Mouse (Mus musculus): ENCODE data around the gene Pcbp1. TPM values are rescaled to one million over a fixed set of nuclear protein-coding genes. Genes with fewer than 3 reads are reported as not detected.

The Pcbp1 gene
- total and polyA plus RNA-seq, 2 experiments from 2014 or later: 49.3 to 340 TPM

DNA sequence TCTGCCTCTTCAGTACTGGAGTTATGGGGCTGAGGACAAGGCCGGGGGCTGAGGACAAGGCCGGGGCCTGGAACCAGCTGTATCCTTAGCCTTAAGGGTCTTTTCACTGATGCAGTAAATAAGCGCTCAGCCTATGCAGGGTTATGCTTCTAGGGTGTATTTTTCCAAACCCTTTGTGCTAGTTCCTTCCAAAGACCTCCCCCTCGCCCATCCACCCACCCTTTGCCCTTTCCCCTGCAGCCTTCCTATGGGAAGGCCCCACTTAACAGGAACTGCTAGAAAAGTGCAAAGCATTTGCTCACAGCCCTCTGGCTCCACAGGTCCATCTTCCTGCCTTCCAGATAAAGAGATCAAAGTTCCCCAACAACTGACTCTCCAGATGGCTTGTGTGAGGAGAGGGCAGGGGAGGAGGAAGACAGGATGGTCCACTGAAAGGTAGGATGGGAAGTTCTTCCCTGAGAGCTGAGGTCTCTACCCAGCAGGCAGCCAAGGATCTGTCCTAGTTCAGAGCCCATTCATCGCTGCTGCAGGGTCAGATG is 26.5 kb downstream of the Pcbp1 start:
- no peak for ATAC-seq
- H3K4me3 ChIP-seq (ENCODE audit: low read depth, low read length): no peak overlapping the region
- 72% methylated on average over 5 of the region's 5 CpGs for WGBS
- no peak for DNase-seq
- TF ChIP-seq CTCF (IDR thresholded peaks at IDR 0.05; ENCODE audit: low read depth): no peak
- no peaks in the 10 kb centered on the region for H3K4me1 ChIP-seq (ENCODE audit: insufficient read depth)
- no peak overlapping the region for H3K27ac ChIP-seq (ENCODE audit: low read depth, low read length)
- H3K36me3 ChIP-seq (ENCODE audit: insufficient read depth): no peaks in the 10 kb centered on the region
- no peaks in the 10 kb centered on the region for H3K27me3 ChIP-seq (ENCODE audit: insufficient read depth, low read length)
- H3K4me2 ChIP-seq (ENCODE audit: low read depth): no peak overlapping the region
- no peak overlapping the region for H3K9ac ChIP-seq
- no peaks in the 10 kb centered on the region for H3K9me3 ChIP-seq (ENCODE audit: low read length)

- no peak for DNase-seq
- Histone ChIP-seq H3K27ac (ENCODE audit: low read depth, low read length) (no peak overlapping the region), H3K4me2 (ENCODE audit: low read depth) (no peak overlapping the region), H3K9me3 (ENCODE audit: low read length) (no peaks in the 10 kb centered on the region), H3K27me3 (ENCODE audit: insufficient read depth, low read length) (no peaks in the 10 kb centered on the region), H3K9ac (no peak overlapping the region), H3K36me3 (ENCODE audit: insufficient read depth) (no peaks in the 10 kb centered on the region), H3K4me1 (ENCODE audit: insufficient read depth) (no peaks in the 10 kb centered on the region), H3K4me3 (ENCODE audit: low read depth, low read length) (no peak overlapping the region)
- no peak for ATAC-seq
- 72% methylated on average over 11 of the region's 11 CpGs for whole genome bisulfite sequencing
- TF ChIP-seq CTCF (IDR thresholded peaks at IDR 0.05; ENCODE audit: low read depth): no peak
These were observed 28.0 kb downstream of the Pcbp1 start for GRCm38 (mm10) chr6:86497942-86498732.

- Histone ChIP-seq H3K9ac (no peak overlapping the region), H3K4me1 (ENCODE audit: insufficient read depth) (no peaks in the 10 kb centered on the region), H3K27me3 (ENCODE audit: insufficient read depth, low read length) (no peaks in the 10 kb centered on the region), H3K4me3 (ENCODE audit: low read depth, low read length) (no peak overlapping the region), H3K27ac (ENCODE audit: low read depth, low read length) (no peak overlapping the region; the same call in 1 of the 2 replicates), H3K4me2 (ENCODE audit: low read depth) (no peak overlapping the region), H3K36me3 (ENCODE audit: insufficient read depth) (no peaks in the 10 kb centered on the region), H3K9me3 (ENCODE audit: low read length) (no peaks in the 10 kb centered on the region)
- DNase-seq: no peak
- no peak for ATAC-seq
- no peak for TF ChIP-seq CTCF (IDR thresholded peaks at IDR 0.05; ENCODE audit: low read depth)
- 34% methylated on average over 13 of the region's 13 CpGs for WGBS
These were observed 28.9 kb downstream of the Pcbp1 start for GRCm38 (mm10) chr6:86497071-86497815.

GRCm38 (mm10) chr6:86496585-86496984 is 29.5 kb downstream of the Pcbp1 start:
- no peak overlapping the region for H3K4me2 ChIP-seq (ENCODE audit: low read depth)
- TF ChIP-seq CTCF (IDR thresholded peaks at IDR 0.05; ENCODE audit: low read depth): no peak
- no peak overlapping the region for H3K9ac ChIP-seq
- no peaks in the 10 kb centered on the region for H3K36me3 ChIP-seq (ENCODE audit: insufficient read depth)
- H3K4me3 ChIP-seq (ENCODE audit: low read depth, low read length): no peak overlapping the region
- ATAC-seq (no peak), DNase-seq (no peak)
- no peaks in the 10 kb centered on the region for H3K4me1 ChIP-seq (ENCODE audit: insufficient read depth)
- H3K27ac ChIP-seq (ENCODE audit: low read depth, low read length): no peak overlapping the region
- no peaks in the 10 kb centered on the region for H3K9me3 ChIP-seq (ENCODE audit: low read length)
- no peaks in the 10 kb centered on the region for H3K27me3 ChIP-seq (ENCODE audit: insufficient read depth, low read length)
- WGBS: 73% methylated on average over 5 of the region's 5 CpGs

DNA sequence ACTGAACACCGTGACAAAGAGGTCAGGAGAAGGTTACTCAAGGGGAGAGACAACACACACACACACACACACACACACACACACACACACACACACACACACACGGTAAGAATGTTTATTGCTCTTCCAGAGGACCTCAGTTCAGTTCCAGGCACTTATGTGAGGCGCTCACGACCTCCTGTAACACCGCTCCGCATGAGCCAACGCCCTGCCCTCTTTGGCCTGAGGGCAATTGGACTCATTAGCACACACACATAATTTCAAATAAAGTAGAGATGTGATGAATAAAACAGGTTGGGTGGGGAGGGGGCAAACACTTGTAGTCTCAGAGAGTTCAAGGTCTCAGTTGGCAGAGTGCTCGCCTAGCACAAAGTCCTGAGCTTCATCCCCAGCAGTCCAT is 30.0 kb downstream of the Pcbp1 start:
- no peak overlapping the region for H3K4me2 ChIP-seq (ENCODE audit: low read depth)
- H3K9me3 ChIP-seq (ENCODE audit: low read length): no peaks in the 10 kb centered on the region
- no peak overlapping the region for H3K9ac ChIP-seq
- H3K4me1 ChIP-seq (ENCODE audit: insufficient read depth): no peaks in the 10 kb centered on the region
- DNase-seq (no peak), ATAC-seq (no peak)
- H3K27me3 ChIP-seq (ENCODE audit: insufficient read depth, low read length): no peaks in the 10 kb centered on the region
- no peak overlapping the region for H3K27ac ChIP-seq (ENCODE audit: low read depth, low read length)
- H3K36me3 ChIP-seq (ENCODE audit: insufficient read depth): no peaks in the 10 kb centered on the region
- H3K4me3 ChIP-seq (ENCODE audit: low read depth, low read length): no peak overlapping the region
- TF ChIP-seq CTCF (IDR thresholded peaks at IDR 0.05; ENCODE audit: low read depth): no peak
- WGBS: 86% methylated on average over 8 of the region's 8 CpGs

DNA sequence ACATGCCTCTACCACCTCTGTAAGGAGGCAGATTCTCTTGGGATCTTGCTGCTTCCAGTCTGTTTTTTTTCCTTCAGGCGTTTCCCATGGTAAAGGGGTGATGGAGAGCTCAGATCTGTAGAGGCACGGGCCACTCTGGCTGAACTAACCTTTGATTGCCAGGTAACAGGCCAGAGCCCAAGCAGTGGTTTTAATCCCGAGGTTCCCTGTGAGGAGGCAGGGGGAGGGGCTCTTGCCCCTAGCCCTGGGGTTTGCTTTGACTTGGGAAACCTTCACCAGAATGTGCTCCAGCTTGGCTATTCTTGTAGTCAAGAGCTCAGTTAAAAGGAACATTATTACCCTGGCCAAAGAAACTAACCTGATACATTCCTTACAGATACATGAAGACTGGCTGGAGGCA is 30.5 kb downstream of the Pcbp1 start:
- 43% methylated on average over 3 of the region's 3 CpGs for WGBS
- H3K36me3 ChIP-seq (ENCODE audit: insufficient read depth): no peaks in the 10 kb centered on the region
- no peak overlapping the region for H3K4me3 ChIP-seq (ENCODE audit: low read depth, low read length)
- no peaks in the 10 kb centered on the region for H3K27me3 ChIP-seq (ENCODE audit: insufficient read depth, low read length)
- no peak overlapping the region for H3K4me2 ChIP-seq (ENCODE audit: low read depth)
- no peaks in the 10 kb centered on the region for H3K4me1 ChIP-seq (ENCODE audit: insufficient read depth)
- ATAC-seq: no peak
- H3K27ac ChIP-seq (ENCODE audit: low read depth, low read length): no peak overlapping the region
- no peak for TF ChIP-seq CTCF (IDR thresholded peaks at IDR 0.05; ENCODE audit: low read depth)
- H3K9ac ChIP-seq: no peak overlapping the region
- H3K9me3 ChIP-seq (ENCODE audit: low read length): no peaks in the 10 kb centered on the region
- no peak for DNase-seq

DNA sequence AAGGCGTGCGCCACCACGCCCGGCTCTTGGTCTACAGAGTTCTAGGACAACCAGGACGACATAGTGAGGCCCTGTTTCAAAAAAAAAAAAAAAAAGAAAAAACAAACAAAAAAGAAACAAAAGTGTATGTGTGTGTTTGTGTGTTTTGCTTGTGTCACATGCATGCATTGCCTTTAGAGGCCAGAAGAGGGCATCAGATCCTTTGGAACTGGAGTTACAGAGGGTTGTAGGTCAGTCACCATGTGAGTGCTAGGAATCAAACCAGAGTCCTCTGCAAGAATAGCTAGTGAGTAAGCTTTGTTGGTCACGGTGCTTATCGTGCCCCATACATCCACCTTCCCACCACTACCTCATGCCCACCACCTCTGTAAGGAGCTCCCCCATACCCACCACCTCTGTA is 31.4 kb downstream of the Pcbp1 start:
- no peaks in the 10 kb centered on the region for H3K27me3 ChIP-seq (ENCODE audit: insufficient read depth, low read length)
- H3K9me3 ChIP-seq (ENCODE audit: low read length): no peaks in the 10 kb centered on the region
- no peak for TF ChIP-seq CTCF (IDR thresholded peaks at IDR 0.05; ENCODE audit: low read depth)
- H3K4me3 ChIP-seq (ENCODE audit: low read depth, low read length): no peak overlapping the region
- WGBS: 89% methylated on average over 7 of the region's 7 CpGs
- no peak overlapping the region for H3K27ac ChIP-seq (ENCODE audit: low read depth, low read length)
- no peaks in the 10 kb centered on the region for H3K4me1 ChIP-seq (ENCODE audit: insufficient read depth)
- ATAC-seq: no peak
- no peak overlapping the region for H3K9ac ChIP-seq
- H3K36me3 ChIP-seq (ENCODE audit: insufficient read depth): no peaks in the 10 kb centered on the region
- DNase-seq: no peak
- H3K4me2 ChIP-seq (ENCODE audit: low read depth): no peak overlapping the region

Data from forebrain, postnatal 0 days (tissue).